Mouse (Mus musculus): ENCODE measurements around the gene Tmem72. TPM values are rescaled to one million over a fixed set of nuclear protein-coding genes. Genes with fewer than 3 reads are reported as not detected.

Tmem72 gene
- polyA plus RNA-seq, 2 experiments, result under 0.01 to 0.01 TPM

DNA sequence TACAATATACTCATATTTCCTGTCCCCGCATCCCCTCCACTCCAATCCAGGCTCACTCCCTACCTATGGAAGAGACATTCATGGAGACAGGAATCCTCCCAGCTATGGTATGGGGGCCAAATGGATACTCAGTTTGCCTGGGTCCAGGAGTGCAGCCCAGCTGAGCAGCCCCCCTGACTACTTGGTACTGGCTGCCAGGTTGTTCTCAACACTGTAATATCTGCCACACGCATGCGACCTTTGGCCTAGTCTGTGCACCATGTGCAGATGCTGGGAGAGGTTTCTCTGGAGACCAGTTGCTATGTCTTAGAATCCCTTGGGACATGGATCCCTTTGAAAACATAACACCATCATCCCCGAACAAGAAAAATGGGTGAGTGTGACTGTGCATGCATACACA is 44.9 kb downstream of the Tmem72 start:
- no peaks in the 10 kb centered on the region for H3K27me3 ChIP-seq (ENCODE audit: control insufficient read depth, insufficient read depth, low read length)
- H3K36me3 ChIP-seq (replicated peaks; ENCODE audit: control insufficient read depth, insufficient read depth, low read depth), result no peaks in the 10 kb centered on the region
- H3K9me3 ChIP-seq (ENCODE audit: control insufficient read depth, low read length), result no peaks in the 10 kb centered on the region
- no peak overlapping the region for H3K27ac ChIP-seq
- DNase-seq (ENCODE audit: low read depth in 3 of 3, low spot score in 3 of 3) (no peak), ATAC-seq (ENCODE audit: insufficient read depth) (no peak)
- H3K4me3 ChIP-seq (ENCODE audit: insufficient read depth in 1 of 2, low read depth in 2 of 2, low read length in 2 of 2), result no peak overlapping the region
- H3K9ac ChIP-seq (replicated peaks), result no peak overlapping the region
- peaks cover 0 to 16% of the 10 kb centered on the region in 2 experiments; a peak in 2 of 4 replicates for H3K4me1 ChIP-seq (replicated peaks; ENCODE audit: control insufficient read depth in 2 of 2, insufficient read depth in 2 of 2, low read length in 1 of 2)
- no peak for TF ChIP-seq CTCF (IDR thresholded peaks at IDR 0.05; ENCODE audit: low read depth)
- TF ChIP-seq EP300 (IDR thresholded peaks at IDR 0.05; ENCODE audit: low read depth), result no peak
- H3K4me2 ChIP-seq (ENCODE audit: low read depth), result no peak overlapping the region
- WGBS (ENCODE audit: insufficient replicate concordance), result 75% methylated on average over 4 of the region's 4 CpGs

DNA sequence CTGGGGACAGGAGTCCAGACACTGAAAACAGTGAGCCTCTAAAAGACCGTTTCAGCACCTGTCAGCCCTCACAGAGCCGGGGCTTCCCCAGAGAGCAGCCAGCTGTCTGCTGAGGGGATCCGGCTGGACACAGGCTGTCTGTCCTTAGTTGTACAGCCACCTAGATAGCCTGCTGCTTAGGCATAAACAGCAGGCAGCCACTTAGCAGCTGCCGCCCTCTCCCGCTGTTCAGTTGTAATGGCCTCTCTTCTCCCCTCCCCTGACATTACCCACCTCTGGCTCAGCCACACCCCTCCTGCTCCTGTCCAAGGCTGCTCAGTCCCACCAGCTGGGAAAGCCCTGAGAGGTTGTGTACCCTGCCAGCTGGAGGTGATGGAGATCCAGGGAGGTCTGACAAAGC is 45.7 kb downstream of the Tmem72 start:
- H3K27me3 ChIP-seq (ENCODE audit: control insufficient read depth, insufficient read depth, low read length), result no peaks in the 10 kb centered on the region

GRCm38 (mm10) chr6:116670144-116670543 is 46.6 kb downstream of the Tmem72 start:
- Histone ChIP-seq H3K36me3 (replicated peaks; ENCODE audit: control insufficient read depth, insufficient read depth, low read depth) (no peaks in the 10 kb centered on the region), H3K27ac (no peak overlapping the region), H3K27me3 (ENCODE audit: control insufficient read depth, insufficient read depth, low read length) (no peaks in the 10 kb centered on the region), H3K9ac (replicated peaks) (no peak overlapping the region), H3K9me3 (ENCODE audit: control insufficient read depth, low read length) (no peaks in the 10 kb centered on the region), H3K4me1 (replicated peaks; ENCODE audit: control insufficient read depth in 2 of 2, insufficient read depth in 2 of 2, low read length in 1 of 2) (peaks cover 0 to 10% of the 10 kb centered on the region in 2 experiments; a peak in 2 of 4 replicates), H3K4me3 (ENCODE audit: insufficient read depth in 1 of 2, low read depth in 2 of 2, low read length in 2 of 2) (no peak overlapping the region), H3K4me2 (ENCODE audit: low read depth) (no peak overlapping the region)
- 58% methylated on average over 6 of the region's 6 CpGs for WGBS (ENCODE audit: insufficient replicate concordance)
- DNase-seq (ENCODE audit: low read depth in 3 of 3, low spot score in 3 of 3) (no peak), ATAC-seq (ENCODE audit: insufficient read depth) (no peak)
- TF ChIP-seq EP300 (IDR thresholded peaks at IDR 0.05; ENCODE audit: low read depth), result no peak
- TF ChIP-seq CTCF (IDR thresholded peaks at IDR 0.05; ENCODE audit: low read depth), result no peak

More for the DNA sequence above, 45.7 kb downstream of the Tmem72 start:
- TF ChIP-seq CTCF (IDR thresholded peaks at IDR 0.05; ENCODE audit: low read depth), result no peak
- no peak for TF ChIP-seq EP300 (IDR thresholded peaks at IDR 0.05; ENCODE audit: low read depth)
- Histone ChIP-seq H3K27ac (no peak overlapping the region), H3K4me2 (ENCODE audit: low read depth) (no peak overlapping the region), H3K9ac (replicated peaks) (no peak overlapping the region), H3K9me3 (ENCODE audit: control insufficient read depth, low read length) (no peaks in the 10 kb centered on the region), H3K36me3 (replicated peaks; ENCODE audit: control insufficient read depth, insufficient read depth, low read depth) (no peaks in the 10 kb centered on the region), H3K4me1 (replicated peaks; ENCODE audit: control insufficient read depth in 2 of 2, insufficient read depth in 2 of 2, low read length in 1 of 2) (peaks cover 0 to 11% of the 10 kb centered on the region in 2 experiments; a peak in 2 of 4 replicates), H3K4me3 (ENCODE audit: insufficient read depth in 1 of 2, low read depth in 2 of 2, low read length in 2 of 2) (no peak overlapping the region)
- 60% methylated on average over 5 of the region's 5 CpGs for WGBS (ENCODE audit: insufficient replicate concordance)
- DNase-seq (ENCODE audit: low read depth in 3 of 3, low spot score in 3 of 3) (no peak), ATAC-seq (ENCODE audit: insufficient read depth) (no peak)

GRCm38 (mm10) chr6:116668682-116669470 is 47.8 kb downstream of the Tmem72 start:
- ATAC-seq (ENCODE audit: insufficient read depth), result no peak
- no peak overlapping the region for H3K27ac ChIP-seq
- H3K4me1 ChIP-seq (replicated peaks; ENCODE audit: control insufficient read depth in 2 of 2, insufficient read depth in 2 of 2, low read length in 1 of 2), result 0 out of 4 replicates have a peak, but pooled peaks cover 0 to 2% of the 10 kb centered on the region in 2 experiments
- H3K4me2 ChIP-seq (ENCODE audit: low read depth), result no peak overlapping the region
- H3K27me3 ChIP-seq (ENCODE audit: control insufficient read depth, insufficient read depth, low read length), result no peaks in the 10 kb centered on the region
- DNase-seq (ENCODE audit: low read depth in 3 of 3, low spot score in 3 of 3), result no peak
- no peaks in the 10 kb centered on the region for H3K9me3 ChIP-seq (ENCODE audit: control insufficient read depth, low read length)
- no peak for TF ChIP-seq CTCF (IDR thresholded peaks at IDR 0.05; ENCODE audit: low read depth)
- WGBS (ENCODE audit: insufficient replicate concordance), result 31% methylated on average over 11 of the region's 11 CpGs
- no peak overlapping the region for H3K9ac ChIP-seq (replicated peaks)
- H3K4me3 ChIP-seq (ENCODE audit: insufficient read depth in 1 of 2, low read depth in 2 of 2, low read length in 2 of 2), result no peak overlapping the region
- no peaks in the 10 kb centered on the region for H3K36me3 ChIP-seq (replicated peaks; ENCODE audit: control insufficient read depth, insufficient read depth, low read depth)

DNA sequence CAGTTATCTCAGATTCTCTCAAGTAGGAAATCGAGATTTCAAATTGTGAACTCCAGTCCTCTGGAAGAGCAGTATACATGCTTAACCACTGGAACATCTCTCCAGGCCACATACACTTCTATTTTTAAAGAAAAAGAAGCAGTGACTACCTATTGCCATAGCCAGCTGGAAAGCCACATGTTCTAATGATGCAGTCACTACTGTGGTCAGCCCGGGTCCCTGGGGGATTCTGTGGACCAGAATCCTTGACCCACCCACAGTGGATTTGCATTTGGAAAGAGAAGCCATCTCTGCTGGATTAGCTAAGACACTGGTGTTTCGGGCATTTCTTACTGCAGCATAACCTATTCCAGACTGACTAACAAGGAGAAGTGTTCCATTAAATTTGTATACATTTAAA is 49.3 kb downstream of the Tmem72 start:
- Histone ChIP-seq H3K4me1 (replicated peaks; ENCODE audit: control insufficient read depth in 2 of 2, insufficient read depth in 2 of 2, low read length in 1 of 2) (no peaks in the 10 kb centered on the region), H3K27ac (no peak overlapping the region), H3K4me3 (ENCODE audit: insufficient read depth in 1 of 2, low read depth in 2 of 2, low read length in 2 of 2) (no peak overlapping the region), H3K36me3 (replicated peaks; ENCODE audit: control insufficient read depth, insufficient read depth, low read depth) (no peaks in the 10 kb centered on the region), H3K9ac (replicated peaks) (no peak overlapping the region), H3K27me3 (ENCODE audit: control insufficient read depth, insufficient read depth, low read length) (no peaks in the 10 kb centered on the region), H3K4me2 (ENCODE audit: low read depth) (no peak overlapping the region), H3K9me3 (ENCODE audit: control insufficient read depth, low read length) (no peaks in the 10 kb centered on the region)
- no peak for TF ChIP-seq EP300 (IDR thresholded peaks at IDR 0.05; ENCODE audit: low read depth)
- no peak for TF ChIP-seq CTCF (IDR thresholded peaks at IDR 0.05; ENCODE audit: low read depth)
- 42% methylated on average over 3 of the region's 3 CpGs for WGBS (ENCODE audit: insufficient replicate concordance)
- no peak for DNase-seq (ENCODE audit: low read depth in 3 of 3, low spot score in 3 of 3)
- no peak for ATAC-seq (ENCODE audit: insufficient read depth)

Data from liver, embryonic 14.5 days (tissue).